Mouse (Mus musculus) spleen, postnatal 36 days (tissue): ENCODE measurements around the gene Olfr222.

Source experiments
- DNase-seq, 2 experiments: peaks; one replicate each; pipeline ENCODE4 v3.0.0; 2022; ENCODE audit warnings: low spot score in 2 of 2, mixed read lengths in 1 of 2

The Olfr222 gene

GRCm38 (mm10) chr11:59541324-59541723 lies 34.7 kb downstream of the Olfr222 start, which contains the start of gene Nlrp3:
Nlrp3 (plus strand) TSS chr11:59541568.
- DNase-seq: peak in 1 of 2 experiments; percentile 12

- no peak for DNase-seq
Measured at GRCm38 (mm10) chr11:59540123-59540522, 35.9 kb downstream of the Olfr222 start.

- DNase-seq: peak; percentile 34 to 36
Measured at GRCm38 (mm10) chr11:59538387-59538786, 37.6 kb downstream of the Olfr222 start.

GRCm38 (mm10) chr11:59537218-59538130 lies 38.6 kb downstream of the Olfr222 start:
- DNase-seq: peak; percentile 14 to 31

GRCm38 (mm10) chr11:59531562-59531961 lies 44.5 kb downstream of the Olfr222 start:
- no peak for DNase-seq

- no peak for DNase-seq
Measured at GRCm38 (mm10) chr11:59530870-59531535, 45.0 kb downstream of the Olfr222 start.

- no peak for DNase-seq
Measured at GRCm38 (mm10) chr11:59530221-59530620, 45.8 kb downstream of the Olfr222 start.

GRCm38 (mm10) chr11:59526472-59527080 lies 49.5 kb downstream of the Olfr222 start, which contains the start of gene Zkscan17:
Zkscan17 (minus strand) TSS chr11:59526751.
- DNase-seq: no peak

- DNase-seq: peak; percentile 72 to 76
Measured at GRCm38 (mm10) chr11:59525237-59525636, 50.8 kb downstream of the Olfr222 start.

- DNase-seq: no peak
Measured at GRCm38 (mm10) chr11:59524150-59524549, 51.9 kb downstream of the Olfr222 start.
